Mouse (Mus musculus) adrenal gland, adult 18-20 months (tissue): Measurements from ENCODE around the gene Tmed8. TPM values are rescaled to one million over a fixed set of nuclear protein-coding genes. Genes with fewer than 3 reads are reported as not detected.
"Not testable (repeated sequence)": the region's sequence is repeated elsewhere in the genome, so short reads cannot be mapped to it uniquely, and the experiment has no call there.

Source experiments
- DNase-seq, 2 experiments: peaks; one replicate each; pipeline ENCODE4 v3.0.0; 2021 to 2022; ENCODE audit warnings: low spot score in 2 of 2
- total RNA-seq, 2 experiments: library from RNA; stranded (reverse); gene quantifications; 1 replicate in 1 of 2; 2 replicates in 1 of 2; pipeline ENCODE4 v1.2.3; 2021

Tmed8 gene
- total RNA-seq, 2 experiments from 2014 or later, result 23.5 to 32.1 TPM

DNA sequence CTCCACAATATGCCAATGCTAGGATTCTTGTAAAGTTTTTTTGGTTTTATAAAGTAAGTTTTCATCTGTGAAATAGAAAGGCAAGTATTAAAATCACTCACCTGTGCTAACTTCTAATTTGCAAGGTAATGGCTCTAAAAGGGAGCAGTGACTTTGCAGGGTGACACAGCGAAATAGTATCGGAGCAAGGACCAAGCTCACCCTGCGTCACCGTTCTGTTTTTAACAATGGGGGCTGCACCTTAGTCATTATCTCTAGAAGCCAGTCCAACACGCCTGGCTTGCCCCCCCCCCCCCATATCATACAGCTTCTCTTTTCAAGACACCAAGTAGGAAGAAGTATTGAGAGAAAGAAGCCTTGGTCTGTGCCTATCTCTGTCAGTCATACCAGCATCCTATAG lies 39.4 kb downstream of the Tmed8 start:
- no peak for DNase-seq

DNA sequence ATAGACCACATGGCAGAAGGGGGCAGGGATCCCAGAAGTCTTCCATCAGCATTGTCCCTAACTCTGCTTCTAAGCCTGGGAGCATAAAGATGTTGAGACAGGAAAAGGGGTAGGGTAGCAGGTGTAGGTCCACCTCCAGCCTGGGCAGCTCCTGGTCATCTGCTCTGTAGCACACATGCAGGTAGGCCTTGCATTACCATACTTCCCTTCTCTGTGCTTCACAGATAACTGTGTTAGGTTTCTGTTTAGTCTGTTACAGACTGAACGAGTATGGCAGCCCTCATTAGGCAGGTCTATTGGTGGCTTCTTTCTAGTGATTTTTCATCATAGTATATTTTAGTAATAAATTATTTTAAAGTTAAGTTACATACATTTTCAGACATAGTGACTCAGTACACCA lies 39.9 kb downstream of the Tmed8 start:
- no peak for DNase-seq

- no peak for DNase-seq
Observed at GRCm38 (mm10) chr12:87158099-87158498, 42.2 kb downstream of the Tmed8 start.

DNA sequence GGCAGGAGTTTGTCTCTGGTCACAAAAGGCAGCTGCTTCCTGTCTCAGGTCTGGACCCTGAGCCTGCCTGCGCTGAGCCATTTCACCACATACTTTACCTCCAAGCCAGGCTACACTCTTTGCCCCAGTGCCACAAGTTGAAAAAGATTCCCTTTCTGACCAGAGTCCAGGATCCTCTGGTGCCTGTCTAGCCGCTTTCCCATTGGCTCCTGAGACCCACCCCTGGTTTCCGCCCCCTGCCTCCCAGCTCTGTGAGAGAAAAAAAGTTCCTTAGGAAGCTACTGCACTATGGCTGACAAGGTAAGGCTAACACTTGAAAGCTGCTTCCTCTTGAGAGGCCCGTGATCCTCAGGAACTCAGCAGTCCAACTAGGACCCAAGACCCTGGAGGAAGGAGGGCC lies 42.9 kb downstream of the Tmed8 start:
- no peak for DNase-seq

DNA sequence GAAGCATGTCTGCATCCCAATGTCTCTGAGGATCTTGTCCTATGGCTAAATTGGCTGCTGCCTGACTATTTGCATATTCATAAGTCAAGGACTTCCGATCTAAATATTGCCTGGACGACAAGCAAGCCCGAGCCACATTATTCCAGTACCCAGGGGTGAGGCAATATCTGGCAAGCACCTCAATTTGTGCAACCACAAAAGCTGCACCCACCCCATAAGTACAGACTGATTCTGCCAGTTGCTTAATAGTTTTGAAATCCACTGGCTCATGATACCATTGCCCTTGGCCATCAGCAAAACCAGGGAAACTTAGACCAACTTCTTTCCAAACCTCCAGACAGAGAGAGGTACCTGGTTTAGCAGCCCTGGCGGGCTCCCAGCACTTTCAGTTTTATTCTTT lies 45.8 kb downstream of the Tmed8 start:
- not testable (repeated sequence) for DNase-seq

- DNase-seq, result no peak
Observed at GRCm38 (mm10) chr12:87149471-87149870, 50.8 kb downstream of the Tmed8 start.

- DNase-seq, result no peak
Observed at GRCm38 (mm10) chr12:87148136-87148535, 52.1 kb downstream of the Tmed8 start.

- DNase-seq, result peak; percentile 81 to 84
Observed at GRCm38 (mm10) chr12:87147395-87148089, 52.7 kb downstream of the Tmed8 start, which contains the start of gene Pomt2. Pomt2 (minus strand) TSS chr12:87147968.

GRCm38 (mm10) chr12:87146966-87147365 lies 53.3 kb downstream of the Tmed8 start, which contains the start of gene Gstz1:
Gstz1 (plus strand) TSS chr12:87147165.
- peak; percentile 76 to 83 for DNase-seq

GRCm38 (mm10) chr12:87142156-87142555 lies 58.1 kb downstream of the Tmed8 start:
- DNase-seq, result no peak

DNA sequence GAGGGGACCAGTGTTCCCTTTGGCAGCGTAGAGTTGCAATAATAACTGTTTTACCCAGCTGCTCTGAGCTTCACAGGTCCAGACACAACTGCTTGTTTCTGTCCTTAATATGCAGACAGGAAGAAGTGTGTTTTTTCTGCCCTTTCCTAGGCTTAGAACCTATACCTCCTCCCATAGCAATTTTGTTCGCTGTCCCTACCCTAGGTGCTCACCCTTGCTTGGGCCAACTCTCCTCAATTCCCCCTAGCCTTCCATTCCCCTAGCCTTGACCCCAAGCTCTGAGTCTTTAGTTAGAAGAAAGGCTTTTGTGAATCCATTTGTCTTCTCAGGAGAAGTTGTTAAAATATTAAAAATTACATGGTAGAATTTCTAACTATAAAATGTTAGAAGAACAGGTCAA lies 61.5 kb downstream of the Tmed8 start:
- no peak for DNase-seq

GRCm38 (mm10) chr12:87138342-87138701 lies 61.9 kb downstream of the Tmed8 start:
- DNase-seq, result no peak

DNA sequence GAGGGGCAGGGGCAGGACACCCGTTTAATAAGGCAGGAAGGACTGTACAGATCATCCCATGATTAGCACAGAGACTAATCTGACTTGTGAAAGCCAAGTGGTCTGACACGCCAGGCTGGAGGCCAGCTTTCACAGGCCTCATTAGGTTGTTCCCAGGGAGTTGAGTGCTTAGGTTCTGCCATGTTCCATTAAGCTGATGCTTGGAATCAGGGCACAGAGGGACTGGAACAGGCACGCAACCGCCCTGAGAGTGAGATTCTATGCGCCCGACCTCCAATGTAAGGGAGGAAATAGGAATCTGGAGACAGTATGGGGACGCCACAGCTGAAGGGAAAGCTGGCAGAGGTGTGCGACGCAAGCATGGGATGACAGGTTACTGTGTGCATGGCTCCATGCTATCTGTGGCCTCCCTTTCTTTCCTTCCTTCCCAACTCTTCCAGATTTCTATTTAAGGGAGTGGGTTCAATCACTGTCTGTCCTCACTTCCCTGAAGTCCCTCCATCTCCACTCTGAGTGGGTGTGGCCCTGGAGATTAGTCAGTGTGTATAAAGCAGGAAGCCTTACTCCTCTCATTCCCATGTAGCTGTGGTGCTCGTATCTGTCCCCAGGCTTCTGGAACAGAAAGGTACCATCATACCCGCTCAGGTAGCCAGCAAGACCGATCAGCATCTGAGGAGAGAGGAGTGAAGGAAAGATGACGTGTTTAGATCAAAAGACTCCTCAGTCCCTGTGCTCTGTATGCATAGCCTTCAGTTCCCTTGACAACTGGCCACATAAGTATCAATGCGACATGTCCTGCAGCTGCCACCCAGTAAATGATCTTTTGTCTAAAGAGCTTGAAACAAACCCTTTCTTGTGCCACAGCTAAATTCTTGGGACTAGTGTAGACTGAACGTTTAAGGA lies 62.6 kb downstream of the Tmed8 start:
- DNase-seq, result no peak

GRCm38 (mm10) chr12:87132784-87133183 lies 67.5 kb downstream of the Tmed8 start:
- DNase-seq, result no peak

GRCm38 (mm10) chr12:87132210-87132609 lies 68.0 kb downstream of the Tmed8 start:
- DNase-seq, result no peak

DNA sequence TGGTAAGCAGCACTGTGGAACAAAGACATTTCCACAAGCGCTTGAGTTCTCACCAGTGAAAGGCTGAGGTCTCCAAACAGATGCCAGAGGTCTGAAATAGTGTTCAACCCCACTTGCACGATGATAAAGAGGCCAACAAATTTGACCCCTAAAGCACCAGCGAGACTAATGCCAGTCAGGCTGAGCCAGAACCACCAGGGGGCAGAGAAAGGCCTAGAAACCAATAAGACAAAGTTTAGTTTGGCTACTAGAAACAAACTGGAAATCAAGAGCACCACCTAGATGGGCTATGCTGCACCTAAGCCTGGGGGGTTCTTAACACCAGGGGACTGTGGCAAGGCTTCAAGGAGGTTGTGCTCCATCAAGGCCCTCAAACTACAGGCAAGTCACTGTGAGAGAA lies 68.6 kb downstream of the Tmed8 start:
- DNase-seq, result peak in 1 of 2 experiments; percentile 36

- DNase-seq, result peak in 1 of 2 experiments; percentile 34
Observed at GRCm38 (mm10) chr12:87131181-87131580, 69.1 kb downstream of the Tmed8 start.

- DNase-seq, result no peak
Observed at GRCm38 (mm10) chr12:87130224-87130623, 70.0 kb downstream of the Tmed8 start.

DNA sequence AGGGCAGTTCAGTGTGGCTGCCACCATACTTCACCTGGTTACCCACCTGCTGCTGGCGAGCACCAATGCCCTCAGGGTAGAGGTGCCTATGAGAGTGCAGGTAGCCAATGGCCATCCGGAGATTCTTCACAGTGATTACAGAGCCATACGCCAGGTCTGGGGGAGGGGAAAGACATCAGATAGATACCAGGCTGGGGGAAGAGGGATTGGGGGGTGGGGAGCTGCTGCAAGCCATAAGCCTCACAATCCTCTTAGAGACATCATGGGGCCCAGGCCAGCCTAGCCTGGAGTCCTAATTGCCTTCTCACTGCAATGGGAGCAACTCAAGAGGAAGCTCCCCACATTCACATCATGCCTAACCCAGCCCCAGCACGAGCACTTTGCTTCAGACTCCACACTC lies 73.0 kb downstream of the Tmed8 start:
- no peak for DNase-seq

- DNase-seq, result no peak
Observed at GRCm38 (mm10) chr12:87121918-87122589, 78.2 kb downstream of the Tmed8 start.
